Mouse (Mus musculus): Measurements from ENCODE around the gene Tgif2lx2.
"Not testable (repeated sequence)": the region's sequence is repeated elsewhere in the genome, so short reads cannot be mapped to it uniquely, and the experiment has no call there.

Gene Tgif2lx2

DNA sequence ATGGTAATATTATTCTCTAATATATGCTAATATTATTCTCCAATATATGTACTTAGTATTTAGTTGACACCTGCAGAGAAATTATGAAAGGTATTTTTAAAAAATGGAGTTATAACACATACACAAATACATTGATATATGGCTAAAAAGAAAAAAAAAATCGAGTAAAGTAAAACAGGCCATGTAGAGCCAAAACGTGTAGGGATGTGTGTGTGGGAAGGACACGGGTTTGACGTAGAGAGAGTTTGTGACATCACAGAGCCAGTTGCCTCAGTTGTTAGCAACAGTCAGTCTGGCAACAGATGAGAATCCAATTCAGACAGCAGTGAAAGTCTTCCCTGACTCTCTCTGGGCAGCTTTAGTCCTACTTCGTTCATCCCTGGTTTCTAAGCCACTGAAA, at the start of gene Tgif2lx2:
Gene Tgif2lx2, plus strand, starts transcription at position 301 of the 400 bp plus-strand sequence.
- not testable (repeated sequence) for DNase-seq (ENCODE audit: low read depth, low spot score)

Measured in embryo, embryonic 11.5 days (tissue).